1 mouse cellular context compared by ENCODE assay signal in the genomic region with DNA sequence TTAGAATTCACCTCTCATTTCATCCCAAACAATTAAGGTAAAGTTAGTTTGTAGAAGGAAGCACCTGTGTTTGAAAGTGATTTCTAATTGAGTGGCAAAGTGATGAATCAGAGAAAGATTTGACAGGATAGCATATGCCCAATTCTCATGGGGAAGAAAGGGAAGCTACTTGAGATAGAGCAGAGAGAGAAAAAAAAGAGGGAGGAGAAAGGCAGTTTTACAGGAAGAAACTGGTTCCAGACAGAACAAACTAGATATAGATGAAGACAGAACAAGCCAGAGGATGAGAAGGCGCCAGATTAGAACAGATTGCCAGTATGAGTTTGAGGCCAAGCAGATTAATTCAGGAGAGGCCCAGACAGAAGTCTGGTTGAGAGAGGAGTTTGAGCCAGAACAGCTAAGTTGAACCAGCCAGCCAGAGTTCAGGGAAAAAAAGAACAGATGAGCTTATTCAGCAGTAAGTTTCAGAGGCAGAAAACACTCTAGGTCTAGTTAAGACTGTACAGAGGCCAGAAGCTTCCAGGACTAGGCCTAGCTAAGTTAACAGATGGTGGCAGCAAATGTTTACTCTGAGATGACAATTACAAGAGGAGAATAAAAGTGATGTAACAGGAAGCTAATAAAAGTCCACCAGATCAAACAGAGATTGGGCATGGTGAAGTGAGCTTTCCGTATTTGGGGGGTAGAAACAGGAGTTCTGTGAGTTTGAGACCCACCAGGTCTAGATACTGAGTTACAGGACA.
TF ChIP-seq lines count a peak whose summit lies in the region.

No protein-coding gene starts in this region.

TF ChIP-seq in MEL, 35 proteins besides CTCF, POLR2A, EP300 and RAD21:
- TF ChIP-seq MAX (IDR thresholded peaks at IDR 0.05; ENCODE audit: low read length) (no peak), RCOR1 (IDR thresholded peaks at IDR 0.05; ENCODE audit: low read depth, low read length) (peak; percentile 72; the same call in 1 of the 2 replicates), TAL1 (IDR thresholded peaks at IDR 0.05; ENCODE audit: low read length) (no peak), ETS1 (IDR thresholded peaks at IDR 0.05; ENCODE audit: low read depth, low read length) (no peak), NELFE (IDR thresholded peaks at IDR 0.05; ENCODE audit: low read depth, low read length) (no peak), BHLHE40 (IDR thresholded peaks at IDR 0.05; ENCODE audit: borderline replicate concordance, low read depth, low read length) (no peak), POLR2AphosphoS5 (IDR thresholded peaks at IDR 0.05; ENCODE audit: borderline replicate concordance, low read depth, low read length) (no peak), USF1 (IDR thresholded peaks at IDR 0.05; ENCODE audit: low read depth, low read length) (no peak), ZMIZ1 (IDR thresholded peaks at IDR 0.05; ENCODE audit: low read depth, low read length) (no peak), CHD1 (IDR thresholded peaks at IDR 0.05; ENCODE audit: low read depth, low read length) (no peak), GABPA (IDR thresholded peaks at IDR 0.05; ENCODE audit: low read depth, low read length) (no peak), POLR2AphosphoS2 (IDR thresholded peaks at IDR 0.05; ENCODE audit: low read length) (no peak), ZNF384 (IDR thresholded peaks at IDR 0.05; ENCODE audit: low read depth, low read length) (peak; percentile 78)
